Comparison of ENCODE assay signal across 23 mouse cellular contexts in the genomic region with DNA sequence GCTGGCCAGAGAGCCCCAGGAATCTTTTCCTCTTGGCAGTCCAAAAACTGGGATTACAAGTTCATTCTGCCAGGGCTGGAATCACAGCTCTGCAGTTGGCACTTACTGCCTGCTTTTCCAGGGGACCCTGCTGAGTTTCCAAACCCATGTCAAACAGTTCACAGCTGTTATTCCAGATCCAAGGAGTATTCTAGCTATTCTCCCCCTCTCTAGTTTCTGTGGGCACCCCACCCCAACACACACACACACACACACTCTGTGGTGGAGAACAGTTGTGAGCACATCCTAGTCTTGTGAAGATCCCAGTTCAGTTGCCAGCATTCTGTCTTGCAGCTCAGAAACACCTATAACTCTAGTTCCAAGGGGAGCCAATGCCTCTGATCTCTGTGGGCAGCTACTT. TPM values are rescaled to one million over a fixed set of nuclear protein-coding genes. Genes with fewer than 3 reads are reported as not detected.
DNase-seq lines count a peak whose midpoint lies in the region; ATAC-seq and TF ChIP-seq lines count a peak whose summit lies in the region.
"Had no signal": no experiment of that assay in that cellular context is flagged by ENCODE, and none has a peak within 500 bp of the region (broad histone marks: within the 10 kb centered on the region; RNA-seq: fewer than 3 reads in every experiment).

No protein-coding gene starts in this region.

- H3K27ac ChIP-seq in hindbrain, postnatal 0 days = no peak overlapping the region
- no peak overlapping the region for H3K27ac ChIP-seq in hindbrain, embryonic 16.5 days (ENCODE audit: low read depth, low read length)
- no peak overlapping the region for H3K27ac ChIP-seq in forebrain, embryonic 15.5 days (replicated peaks)
- H3K27ac ChIP-seq: hindbrain, embryonic 14.5 days; liver, embryonic 14.5 days; neural tube, embryonic 13.5 days; stomach, embryonic 15.5 days had no signal

- no peaks in the 10 kb centered on the region for H3K4me1 ChIP-seq in hindbrain, postnatal 0 days (ENCODE audit: insufficient read depth, low read length)
- H3K4me1 ChIP-seq in hindbrain, embryonic 16.5 days (ENCODE audit: control insufficient read depth, insufficient read depth, low read depth, low read length) = no peaks in the 10 kb centered on the region; the same call in 1 of the 2 replicates
- 0 out of 2 replicates have a peak, but pooled peaks cover 4% of the 10 kb centered on the region for H3K4me1 ChIP-seq in forebrain, embryonic 15.5 days
- H3K4me1 ChIP-seq: neural tube, embryonic 13.5 days; stomach, embryonic 15.5 days had no signal

- ATAC-seq in hindbrain, postnatal 0 days = no peak
- ATAC-seq in hindbrain, embryonic 16.5 days = no peak
- no peak for ATAC-seq in forebrain, embryonic 15.5 days (replicated peaks)
- ATAC-seq in inflammation-experienced regulatory T-cells, adult 6 months = no peak
- ATAC-seq: forebrain, embryonic 16.5 days had no signal

- H3K9ac ChIP-seq in hindbrain, postnatal 0 days (replicated peaks; ENCODE audit: low read length) = no peak overlapping the region
- H3K9ac ChIP-seq in hindbrain, embryonic 16.5 days (ENCODE audit: low read depth, low read length) = no peak overlapping the region
- H3K9ac ChIP-seq in forebrain, embryonic 15.5 days (replicated peaks) = no peak overlapping the region
- H3K9ac ChIP-seq: hindbrain, embryonic 14.5 days; liver, embryonic 14.5 days; neural tube, embryonic 13.5 days; stomach, embryonic 15.5 days had no signal

- H3K27me3 ChIP-seq in hindbrain, postnatal 0 days (ENCODE audit: insufficient read depth, low read length) = no peaks in the 10 kb centered on the region
- H3K27me3 ChIP-seq in hindbrain, embryonic 16.5 days (replicated peaks; ENCODE audit: control insufficient read depth, insufficient read depth, low read length) = no peaks in the 10 kb centered on the region
- no peaks in the 10 kb centered on the region for H3K27me3 ChIP-seq in forebrain, embryonic 15.5 days
- H3K27me3 ChIP-seq: neural tube, embryonic 13.5 days; stomach, embryonic 15.5 days had no signal

- DNase-seq in hindbrain, postnatal 0 days (ENCODE audit: low spot score) = peak; percentile 59
- DNase-seq in cerebellum, adult 11 months = peak; percentile 59
- DNase-seq in cerebellum, postnatal 25 days = peak; percentile 72 to 73
- peak; percentile 8 for DNase-seq in lung, postnatal 25 days (ENCODE audit: low spot score)
- DNase-seq in urinary bladder, postnatal 4 days (ENCODE audit: low spot score in 2 of 2) = no peak
- DNase-seq: heart, adult 11 months; kidney, adult 18-20 months; kidney, postnatal 36 days; right cerebral cortex, postnatal 4 days had no signal

- H3K36me3 ChIP-seq in hindbrain, postnatal 0 days (ENCODE audit: insufficient read depth, low read length) = no peaks in the 10 kb centered on the region
- no peaks in the 10 kb centered on the region for H3K36me3 ChIP-seq in hindbrain, embryonic 16.5 days (ENCODE audit: control insufficient read depth, insufficient read depth, low read length)
- no peaks in the 10 kb centered on the region for H3K36me3 ChIP-seq in forebrain, embryonic 15.5 days
- H3K36me3 ChIP-seq: neural tube, embryonic 13.5 days; stomach, embryonic 15.5 days had no signal

- H3K4me3 ChIP-seq in hindbrain, postnatal 0 days (ENCODE audit: low read length) = no peak overlapping the region
- no peak overlapping the region for H3K4me3 ChIP-seq in hindbrain, embryonic 16.5 days (ENCODE audit: low read length)
- no peak overlapping the region for H3K4me3 ChIP-seq in forebrain, embryonic 15.5 days
- H3K4me3 ChIP-seq: neural tube, embryonic 13.5 days; stomach, embryonic 15.5 days had no signal

- TF ChIP-seq CTCF in hindbrain, postnatal 0 days (IDR thresholded peaks at IDR 0.05; ENCODE audit: low read depth) = no peak

- no peaks in the 10 kb centered on the region for H3K9me3 ChIP-seq in hindbrain, postnatal 0 days (ENCODE audit: low read length)
- no peaks in the 10 kb centered on the region for H3K9me3 ChIP-seq in hindbrain, embryonic 16.5 days (ENCODE audit: control insufficient read depth, low read length)
- H3K9me3 ChIP-seq in forebrain, embryonic 15.5 days = no peaks in the 10 kb centered on the region
- H3K9me3 ChIP-seq: neural tube, embryonic 13.5 days; stomach, embryonic 15.5 days had no signal

- no peak overlapping the region for H3K4me2 ChIP-seq in hindbrain, postnatal 0 days (ENCODE audit: low read depth, low read length)
- H3K4me2 ChIP-seq in hindbrain, embryonic 16.5 days (ENCODE audit: low read length) = no peak overlapping the region
- H3K4me2 ChIP-seq in forebrain, embryonic 15.5 days (replicated peaks) = no peak overlapping the region
- H3K4me2 ChIP-seq: hindbrain, embryonic 14.5 days; neural tube, embryonic 13.5 days; stomach, embryonic 15.5 days had no signal

RNA-seq across cellular contexts. Expression of a gene that starts 52.7 kb away (rescaled TPM):
- not detected in 2 replicates for total RNA-seq in hindbrain, postnatal 0 days (2014; rRNA removed)
- polyA plus RNA-seq in hindbrain, postnatal 0 days (2015; fragmentation: Nextera tagmentation; extraction: Ambion mirVana) = not detected in 2 replicates
- polyA plus RNA-seq in hindbrain, embryonic 16.5 days (2015; fragmentation: Nextera tagmentation; extraction: Ambion mirVana) = not detected in 2 replicates
- polyA plus RNA-seq in forebrain, embryonic 15.5 days (2015; fragmentation: Nextera tagmentation; extraction: Ambion mirVana) = not detected in 2 replicates
- not detected for polyA plus RNA-seq in inflammation-experienced regulatory T-cells, adult 6 months (2017; shearing (Covaris generic))
- total RNA-seq: gastrocnemius, adult 18-20 months; layer of hippocampus, postnatal 14 days; left cerebral cortex, postnatal 25 days; megakaryocyte progenitor cell, adult 5-6 weeks had no signal
- polyA plus RNA-seq: forebrain, embryonic 16.5 days; heart, embryonic 16.5 days; hindbrain, embryonic 14.5 days; liver, embryonic 14.5 days; neural tube, embryonic 13.5 days; stomach, embryonic 15.5 days; thymus, postnatal 0 days had no signal

Comparison
In these comparisons a context has a peak if more than half of its experiments do, and no peak if none do; other contexts are left out.
1. DNase-seq: peak in hindbrain, postnatal 0 days (single experiment), cerebellum, adult 11 months (single experiment), cerebellum, postnatal 25 days (2 of 2) and lung, postnatal 25 days (single experiment); none in urinary bladder, postnatal 4 days (0 of 2).